Mouse (Mus musculus): ENCODE measurements around the gene Rbbp5. TPM values are rescaled to one million over a fixed set of nuclear protein-coding genes. Genes with fewer than 3 reads are reported as not detected.

Gene Rbbp5
- polyA plus RNA-seq (2016; fragmentation: Nextera tagmentation; extraction: Ambion mirVana): 33.5 and 35.3 TPM in 2 replicates

- H3K27me3 ChIP-seq (replicated peaks): no peaks in the 10 kb centered on the region
- no peaks in the 10 kb centered on the region for H3K9me3 ChIP-seq (replicated peaks)
- peaks cover 49% of the 10 kb centered on the region for H3K4me1 ChIP-seq
- H3K36me3 ChIP-seq: 0 out of 2 replicates have a peak, but pooled peaks cover 2% of the 10 kb centered on the region
- H3K4me2 ChIP-seq: peak within 1 kb of the TSS; percentile 84
- peak within 1 kb of the TSS; percentile 92 for H3K4me3 ChIP-seq
- H3K27ac ChIP-seq: peak within 1 kb of the TSS; percentile 69
- H3K9ac ChIP-seq: peak within 1 kb of the TSS; percentile 86
- under 1% methylated on average over 43 of the region's 43 CpGs for WGBS (ENCODE audit: insufficient replicate concordance)
- ATAC-seq: peak; percentile 89
Observed at GRCm38 (mm10) chr1:132476928-132477691, at the start of gene Rbbp5. TSS of gene Rbbp5 (plus strand) at chr1:132477365.

GRCm38 (mm10) chr1:132430818-132431217 lies 46.3 kb upstream of the Rbbp5 start:
- Histone ChIP-seq H3K9me3 (replicated peaks) (no peaks in the 10 kb centered on the region), H3K4me1 (no peaks in the 10 kb centered on the region; the same call in 1 of the 2 replicates), H3K27me3 (replicated peaks) (no peaks in the 10 kb centered on the region), H3K27ac (no peak overlapping the region), H3K4me3 (no peak overlapping the region), H3K9ac (no peak overlapping the region), H3K36me3 (peaks cover 13% of the 10 kb centered on the region), H3K4me2 (no peak overlapping the region)
- no peak for ATAC-seq
- WGBS (ENCODE audit: insufficient replicate concordance): 77% methylated on average over 3 of the region's 3 CpGs

- Histone ChIP-seq H3K4me3 (no peak overlapping the region), H3K27me3 (replicated peaks) (no peaks in the 10 kb centered on the region), H3K27ac (no peak overlapping the region), H3K9ac (no peak overlapping the region), H3K4me1 (no peaks in the 10 kb centered on the region), H3K36me3 (peaks cover 16% of the 10 kb centered on the region), H3K9me3 (replicated peaks) (no peaks in the 10 kb centered on the region), H3K4me2 (no peak overlapping the region)
- ATAC-seq: no peak
- 75% methylated on average over 9 of the region's 9 CpGs for WGBS (ENCODE audit: insufficient replicate concordance)
Observed at GRCm38 (mm10) chr1:132431716-132432115, 45.4 kb upstream of the Rbbp5 start.

GRCm38 (mm10) chr1:132433349-132433748 lies 43.8 kb upstream of the Rbbp5 start:
- 79% methylated on average over 5 of the region's 5 CpGs for WGBS (ENCODE audit: insufficient replicate concordance)
- H3K4me2 ChIP-seq: no peak overlapping the region
- ATAC-seq: no peak
- no peak overlapping the region for H3K9ac ChIP-seq
- H3K9me3 ChIP-seq (replicated peaks): no peaks in the 10 kb centered on the region
- no peak overlapping the region for H3K4me3 ChIP-seq
- H3K36me3 ChIP-seq: peaks cover 21% of the 10 kb centered on the region
- no peak overlapping the region for H3K27ac ChIP-seq
- no peaks in the 10 kb centered on the region for H3K27me3 ChIP-seq (replicated peaks)
- no peaks in the 10 kb centered on the region for H3K4me1 ChIP-seq

- no peak overlapping the region for H3K4me3 ChIP-seq
- H3K27me3 ChIP-seq (replicated peaks): no peaks in the 10 kb centered on the region
- H3K9ac ChIP-seq: no peak overlapping the region
- no peaks in the 10 kb centered on the region for H3K4me1 ChIP-seq
- 83% methylated on average over 12 of the region's 12 CpGs for WGBS (ENCODE audit: insufficient replicate concordance)
- peaks cover 21% of the 10 kb centered on the region for H3K36me3 ChIP-seq
- no peaks in the 10 kb centered on the region for H3K9me3 ChIP-seq (replicated peaks)
- H3K27ac ChIP-seq: no peak overlapping the region
- no peak overlapping the region for H3K4me2 ChIP-seq
- no peak for ATAC-seq
Observed at GRCm38 (mm10) chr1:132434032-132434431, 43.1 kb upstream of the Rbbp5 start.

GRCm38 (mm10) chr1:132436320-132436958 lies 40.7 kb upstream of the Rbbp5 start:
- H3K27me3 ChIP-seq (replicated peaks): no peaks in the 10 kb centered on the region
- no peaks in the 10 kb centered on the region for H3K4me1 ChIP-seq
- H3K4me2 ChIP-seq: no peak overlapping the region
- H3K27ac ChIP-seq: no peak overlapping the region
- no peak for ATAC-seq
- peaks cover 34% of the 10 kb centered on the region for H3K36me3 ChIP-seq
- no peak overlapping the region for H3K9ac ChIP-seq
- H3K4me3 ChIP-seq: no peak overlapping the region
- no peaks in the 10 kb centered on the region for H3K9me3 ChIP-seq (replicated peaks)
- WGBS (ENCODE audit: insufficient replicate concordance): 72% methylated on average over 4 of the region's 4 CpGs

- WGBS (ENCODE audit: insufficient replicate concordance): 88% methylated on average over 1 of the region's 1 CpGs
- Histone ChIP-seq H3K9ac (no peak overlapping the region), H3K4me3 (no peak overlapping the region), H3K9me3 (replicated peaks) (no peaks in the 10 kb centered on the region), H3K36me3 (peaks cover 38% of the 10 kb centered on the region), H3K27ac (no peak overlapping the region), H3K27me3 (replicated peaks) (no peaks in the 10 kb centered on the region), H3K4me2 (no peak overlapping the region), H3K4me1 (no peaks in the 10 kb centered on the region)
- ATAC-seq: no peak
Observed at GRCm38 (mm10) chr1:132436960-132437359, 40.2 kb upstream of the Rbbp5 start.

GRCm38 (mm10) chr1:132437389-132437788 lies 39.8 kb upstream of the Rbbp5 start:
- H3K9ac ChIP-seq: no peak overlapping the region
- WGBS (ENCODE audit: insufficient replicate concordance): 59% methylated on average over 5 of the region's 5 CpGs
- H3K4me1 ChIP-seq: no peaks in the 10 kb centered on the region
- peaks cover 43% of the 10 kb centered on the region for H3K36me3 ChIP-seq
- H3K4me3 ChIP-seq: no peak overlapping the region
- no peak for ATAC-seq
- H3K9me3 ChIP-seq (replicated peaks): no peaks in the 10 kb centered on the region
- no peaks in the 10 kb centered on the region for H3K27me3 ChIP-seq (replicated peaks)
- H3K27ac ChIP-seq: no peak overlapping the region
- H3K4me2 ChIP-seq: no peak overlapping the region

- H3K9ac ChIP-seq: no peak overlapping the region
- no peak overlapping the region for H3K4me3 ChIP-seq
- H3K27ac ChIP-seq: no peak overlapping the region
- 0 out of 2 replicates have a peak, but pooled peaks cover 5% of the 10 kb centered on the region for H3K4me1 ChIP-seq
- H3K27me3 ChIP-seq (replicated peaks): no peaks in the 10 kb centered on the region
- no peaks in the 10 kb centered on the region for H3K9me3 ChIP-seq (replicated peaks)
- no peak overlapping the region for H3K4me2 ChIP-seq
- WGBS (ENCODE audit: insufficient replicate concordance): 56% methylated on average over 1 of the region's 1 CpGs
- H3K36me3 ChIP-seq: peaks cover 38% of the 10 kb centered on the region
- no peak for ATAC-seq
Observed at GRCm38 (mm10) chr1:132440896-132441435, 36.2 kb upstream of the Rbbp5 start.

GRCm38 (mm10) chr1:132449742-132450141 lies 27.4 kb upstream of the Rbbp5 start:
- Histone ChIP-seq H3K9ac (no peak overlapping the region), H3K36me3 (peaks cover 45% of the 10 kb centered on the region), H3K4me1 (0 out of 2 replicates have a peak, but pooled peaks cover 5% of the 10 kb centered on the region), H3K9me3 (replicated peaks) (no peaks in the 10 kb centered on the region), H3K27me3 (replicated peaks) (no peaks in the 10 kb centered on the region), H3K4me3 (no peak overlapping the region), H3K27ac (no peak overlapping the region), H3K4me2 (no peak overlapping the region)
- ATAC-seq: no peak
- WGBS (ENCODE audit: insufficient replicate concordance): 81% methylated on average over 7 of the region's 7 CpGs

GRCm38 (mm10) chr1:132464651-132465050 lies 12.5 kb upstream of the Rbbp5 start:
- H3K36me3 ChIP-seq: peaks cover 58% of the 10 kb centered on the region
- H3K4me2 ChIP-seq: no peak overlapping the region
- H3K4me3 ChIP-seq: no peak overlapping the region
- WGBS (ENCODE audit: insufficient replicate concordance): 78% methylated on average over 5 of the region's 5 CpGs
- H3K4me1 ChIP-seq: no peaks in the 10 kb centered on the region
- H3K27ac ChIP-seq: no peak overlapping the region
- no peaks in the 10 kb centered on the region for H3K9me3 ChIP-seq (replicated peaks)
- no peaks in the 10 kb centered on the region for H3K27me3 ChIP-seq (replicated peaks)
- no peak for ATAC-seq
- H3K9ac ChIP-seq: no peak overlapping the region

- no peak for ATAC-seq
Observed at GRCm38 (mm10) chr1:132468926-132469325, 8.2 kb upstream of the Rbbp5 start.

More at GRCm38 (mm10) chr1:132468926-132469325, 8.2 kb upstream of the Rbbp5 start:
- H3K27ac ChIP-seq: no peak overlapping the region
- peaks cover 26% of the 10 kb centered on the region for H3K36me3 ChIP-seq
- no peak overlapping the region for H3K4me2 ChIP-seq
- no peaks in the 10 kb centered on the region for H3K9me3 ChIP-seq (replicated peaks)
- H3K4me3 ChIP-seq: no peak overlapping the region
- H3K27me3 ChIP-seq (replicated peaks): no peaks in the 10 kb centered on the region
- H3K4me1 ChIP-seq: peaks cover 7% of the 10 kb centered on the region; the same call in 1 of the 2 replicates
- H3K9ac ChIP-seq: no peak overlapping the region

All from liver, embryonic 12.5 days (tissue).